Mouse (Mus musculus) heart, postnatal 4 days (tissue): ENCODE measurements around the gene Rrp15. TPM values are rescaled to one million over a fixed set of nuclear protein-coding genes. Genes with fewer than 3 reads are reported as not detected.

Experiments used
- total RNA-seq, 2 experiments: library from RNA; stranded (reverse); gene quantifications; 2 replicates each; pipeline ENCODE4 v1.2.3; 2021

Rrp15 gene
- total RNA-seq, 2 experiments from 2014 or later = 16.0 to 16.7 TPM

Other genes with a start within 250 kb of the Rrp15 start
- gene Tgfb2, start 43.4 kb downstream of the Rrp15 start, total RNA-seq = 10 to 100 TPM; 28.7 to 31.6 TPM
- gene D1Pas1, start 218.1 kb upstream of the Rrp15 start, total RNA-seq = under 1 TPM; 0.36 to 0.41 TPM